Mouse (Mus musculus) naive thymus-derived CD4-positive, alpha-beta T cell, adult 5 months (primary cell): Measurements from ENCODE around the gene Krt79. TPM values are rescaled to one million over a fixed set of nuclear protein-coding genes. Genes with fewer than 3 reads are reported as not detected.

ENCODE experiments used
- polyA plus RNA-seq: library from polyadenylated mRNA; unstranded; fragments of 100-300 nt; shearing (Covaris generic); gene quantifications from one replicate; pipeline ENCODE4 v1.2.1, GENCODE M21; 2017

Krt79 gene
- not detected for polyA plus RNA-seq

GRCm38 (mm10) chr15:101940274-101940829 lies at the start of gene Krt79:
Gene Krt79 (minus strand): TSS chr15:101940324.

GRCm38 (mm10) chr15:101954187-101954586 lies 14.1 kb upstream of the Krt79 start, which contains the start of gene Krt78:
Gene Krt78 (minus strand): TSS chr15:101954287.

GRCm38 (mm10) chr15:101924635-101925034 lies 15.5 kb downstream of the Krt79 start, which contains the start of gene Krt4:
Gene Krt4 (minus strand): TSS chr15:101924735.

GRCm38 (mm10) chr15:101892820-101893219 lies 47.3 kb downstream of the Krt79 start, which contains the start of gene Krt76:
Gene Krt76 (minus strand): TSS chr15:101892920.

Other genes starting within 250 kb of the Krt79 start
- gene Krt6a, start 246.0 kb downstream of the Krt79 start, polyA plus RNA-seq: not detected
- not detected for gene Krt5, start 227.4 kb downstream of the Krt79 start, polyA plus RNA-seq
- not detected for gene Krt71, start 197.2 kb downstream of the Krt79 start, polyA plus RNA-seq
- not detected for gene Krt72, start 153.9 kb downstream of the Krt79 start, polyA plus RNA-seq
- not detected for gene Krt73, start 138.0 kb downstream of the Krt79 start, polyA plus RNA-seq
- gene Krt2, start 122.2 kb downstream of the Krt79 start, polyA plus RNA-seq: not detected
- gene Krt1, start 89.5 kb downstream of the Krt79 start, polyA plus RNA-seq: not detected
- gene Krt77, start 70.6 kb downstream of the Krt79 start, polyA plus RNA-seq: not detected
- gene Krt76, start 47.4 kb downstream of the Krt79 start, polyA plus RNA-seq: not detected
- gene Krt4, start 15.6 kb downstream of the Krt79 start, polyA plus RNA-seq: 0.16 TPM
- gene Krt78, start 14.0 kb upstream of the Krt79 start, polyA plus RNA-seq: not detected
- not detected for gene Krt8, start 64.2 kb upstream of the Krt79 start, polyA plus RNA-seq
- not detected for gene Krt18, start 87.9 kb upstream of the Krt79 start, polyA plus RNA-seq
- 119 TPM for gene Eif4b, start 133.4 kb upstream of the Krt79 start, polyA plus RNA-seq
- gene Tns2, start 160.1 kb upstream of the Krt79 start, polyA plus RNA-seq: not detected
- gene Spryd3, start 195.9 kb upstream of the Krt79 start, polyA plus RNA-seq: 30.0 TPM
- gene Igfbp6, start 204.0 kb upstream of the Krt79 start, polyA plus RNA-seq: 0.31 TPM
- gene Soat2, start 210.2 kb upstream of the Krt79 start, polyA plus RNA-seq: not detected